Mouse (Mus musculus): ENCODE data around the gene Tacr1. TPM values are rescaled to one million over a fixed set of nuclear protein-coding genes. Genes with fewer than 3 reads are reported as not detected.
"Not testable (repeated sequence)": the region's sequence is repeated elsewhere in the genome, so short reads cannot be mapped to it uniquely, and the experiment has no call there.

Gene Tacr1
- total and polyA plus RNA-seq, 3 experiments = 0.11 TPM; not detected in 2

DNA sequence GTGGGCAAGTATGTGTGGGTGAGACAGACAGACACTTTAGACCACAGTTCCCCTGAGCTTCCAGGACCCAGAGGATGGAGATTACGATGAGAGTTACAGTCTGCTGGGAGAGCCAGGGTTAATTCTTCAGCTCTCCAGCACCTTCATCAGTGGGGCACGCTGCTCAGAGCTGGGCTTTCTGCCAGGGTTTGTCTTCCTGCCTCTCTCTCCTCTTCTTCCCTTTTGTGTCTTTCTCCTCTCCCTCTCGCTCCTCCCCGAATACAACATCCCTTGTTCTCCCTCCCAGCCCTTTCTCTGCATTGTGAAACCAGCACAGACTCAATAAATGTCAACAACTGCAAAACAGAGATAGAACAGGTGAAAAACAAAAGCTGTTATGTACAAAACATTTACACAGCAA, 18.1 kb downstream of the Tacr1 start:
- no peak for ATAC-seq (ENCODE audit: extremely low read depth, insufficient number of reproducible peaks, low FRiP score, poor library complexity, severe bottlenecking)
- TF ChIP-seq GATA2 (IDR thresholded peaks at IDR 0.05; ENCODE audit: borderline replicate concordance, low read depth, low read length) (no peak), TAL1 (conservative IDR thresholded peaks at IDR 0.05; ENCODE audit: low read depth, low read length) (no peak), CTCF (IDR thresholded peaks at IDR 0.05; ENCODE audit: low read depth, low read length) (no peak)
- Histone ChIP-seq H3K9me3 (replicated peaks) (peaks cover 5% of the 10 kb centered on the region; the same call in 1 of the 2 replicates), H3K27me3 (ENCODE audit: insufficient read depth, low read length) (no peaks in the 10 kb centered on the region), H3K4me1 (ENCODE audit: insufficient read depth, low read depth, low read length) (no peaks in the 10 kb centered on the region), H3K4me3 (ENCODE audit: low read depth, low read length) (no peak overlapping the region), H3K36me3 (replicated peaks) (no peaks in the 10 kb centered on the region)
- DNase-seq (ENCODE audit: low spot score) = no peak

DNA sequence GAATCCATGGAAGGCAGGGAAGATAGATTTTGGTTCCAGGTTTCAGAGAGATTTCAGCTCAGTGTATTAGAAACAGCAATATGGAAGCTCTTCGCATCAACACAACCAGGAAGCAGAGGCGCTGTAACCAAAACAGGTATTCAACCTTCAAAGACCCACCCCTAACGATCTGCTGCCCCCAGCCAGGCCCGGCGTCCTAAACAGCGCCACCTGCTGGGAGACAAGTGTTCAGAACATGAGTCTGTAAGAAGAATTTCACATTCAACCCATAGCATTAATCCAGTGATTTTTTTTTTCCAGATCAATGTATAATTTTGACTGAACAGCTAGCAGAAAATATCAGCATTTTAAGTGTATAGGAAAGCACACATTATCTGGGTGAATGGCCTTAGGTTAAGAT, 26.8 kb downstream of the Tacr1 start:
- TF ChIP-seq TAL1 (conservative IDR thresholded peaks at IDR 0.05; ENCODE audit: low read depth, low read length) (no peak), CTCF (IDR thresholded peaks at IDR 0.05; ENCODE audit: low read depth, low read length) (no peak), GATA1 (IDR thresholded peaks at IDR 0.05; ENCODE audit: borderline replicate concordance, low read length) (no peak), POLR2AphosphoS5 (IDR thresholded peaks at IDR 0.05; ENCODE audit: insufficient replicate concordance, low read depth, low read length) (no peak), GATA2 (IDR thresholded peaks at IDR 0.05; ENCODE audit: borderline replicate concordance, low read depth, low read length) (no peak)
- ATAC-seq (ENCODE audit: extremely low read depth, insufficient number of reproducible peaks, low FRiP score, poor library complexity, severe bottlenecking) (no peak), DNase-seq (ENCODE audit: low spot score) (no peak)

DNA sequence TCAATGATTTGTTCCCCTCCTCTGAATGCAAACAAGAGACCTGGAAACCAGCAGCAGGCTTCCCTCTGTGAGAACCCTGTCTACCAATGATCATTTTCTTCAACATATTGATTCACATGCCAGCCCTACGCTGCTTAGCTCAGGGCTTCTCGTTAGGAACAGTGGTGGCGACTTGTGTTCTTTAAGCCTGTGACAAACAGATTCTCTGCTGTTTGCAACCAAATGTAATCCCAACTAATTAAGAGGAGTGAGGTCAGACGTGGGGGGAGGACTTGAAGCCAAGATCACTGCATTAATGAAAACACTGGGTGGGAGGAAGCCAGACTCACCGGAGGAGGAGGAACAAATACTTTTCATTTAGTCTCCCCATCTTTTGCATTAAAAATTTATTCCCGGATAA, 27.6 kb downstream of the Tacr1 start:
- no peaks in the 10 kb centered on the region for H3K36me3 ChIP-seq (replicated peaks)
- TF ChIP-seq CTCF (IDR thresholded peaks at IDR 0.05; ENCODE audit: low read depth, low read length) = no peak
- no peak for TF ChIP-seq GATA2 (IDR thresholded peaks at IDR 0.05; ENCODE audit: borderline replicate concordance, low read depth, low read length)
- TF ChIP-seq POLR2AphosphoS5 (IDR thresholded peaks at IDR 0.05; ENCODE audit: insufficient replicate concordance, low read depth, low read length) = no peak
- TF ChIP-seq TAL1 (conservative IDR thresholded peaks at IDR 0.05; ENCODE audit: low read depth, low read length) = no peak
- no peak for TF ChIP-seq GATA1 (IDR thresholded peaks at IDR 0.05; ENCODE audit: borderline replicate concordance, low read length)
- H3K9me3 ChIP-seq (replicated peaks) = peaks cover 10% of the 10 kb centered on the region
- no peaks in the 10 kb centered on the region for H3K27me3 ChIP-seq (ENCODE audit: insufficient read depth, low read length)
- ATAC-seq (ENCODE audit: extremely low read depth, insufficient number of reproducible peaks, low FRiP score, poor library complexity, severe bottlenecking) (no peak), DNase-seq (ENCODE audit: low spot score) (no peak)
- H3K4me1 ChIP-seq (ENCODE audit: insufficient read depth, low read depth, low read length) = no peaks in the 10 kb centered on the region
- H3K4me3 ChIP-seq (ENCODE audit: low read depth, low read length) = no peak overlapping the region

More for the DNA sequence above, 26.8 kb downstream of the Tacr1 start:
- no peaks in the 10 kb centered on the region for H3K36me3 ChIP-seq (replicated peaks)
- H3K9me3 ChIP-seq (replicated peaks) = peaks cover 10% of the 10 kb centered on the region
- no peak overlapping the region for H3K4me3 ChIP-seq (ENCODE audit: low read depth, low read length)
- H3K4me1 ChIP-seq (ENCODE audit: insufficient read depth, low read depth, low read length) = no peaks in the 10 kb centered on the region
- H3K27me3 ChIP-seq (ENCODE audit: insufficient read depth, low read length) = no peaks in the 10 kb centered on the region

DNA sequence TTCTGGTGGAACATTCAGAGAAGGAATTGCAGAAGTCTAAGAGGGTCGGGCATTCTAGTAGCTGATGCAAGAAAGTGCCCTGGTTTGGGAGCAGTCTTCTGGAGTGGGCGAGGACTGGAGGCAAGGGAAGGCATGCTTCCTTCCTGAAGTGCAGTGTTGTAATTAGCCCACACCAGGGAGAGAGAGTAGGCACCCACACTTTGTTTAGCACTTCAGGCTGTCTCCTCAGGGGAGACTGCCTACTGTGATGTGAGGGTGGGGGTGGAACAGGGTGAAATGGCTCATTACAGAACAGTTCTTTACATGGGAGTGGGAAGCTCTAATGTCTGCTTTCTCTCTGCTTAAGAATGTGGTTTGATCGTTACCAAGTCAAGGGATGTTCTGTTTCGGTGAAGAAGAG, 35.0 kb downstream of the Tacr1 start:
- H3K36me3 ChIP-seq (replicated peaks) = no peaks in the 10 kb centered on the region
- H3K9me3 ChIP-seq (replicated peaks) = no peaks in the 10 kb centered on the region
- H3K27me3 ChIP-seq (ENCODE audit: insufficient read depth, low read length) = no peaks in the 10 kb centered on the region
- no peak overlapping the region for H3K4me3 ChIP-seq (ENCODE audit: low read depth, low read length)
- TF ChIP-seq TAL1 (conservative IDR thresholded peaks at IDR 0.05; ENCODE audit: low read depth, low read length) (no peak), GATA1 (IDR thresholded peaks at IDR 0.05; ENCODE audit: borderline replicate concordance, low read length) (no peak), CTCF (IDR thresholded peaks at IDR 0.05; ENCODE audit: low read depth, low read length) (no peak)
- DNase-seq (ENCODE audit: low spot score) (no peak), ATAC-seq (ENCODE audit: extremely low read depth, insufficient number of reproducible peaks, low FRiP score, poor library complexity, severe bottlenecking) (no peak)
- H3K4me1 ChIP-seq (ENCODE audit: insufficient read depth, low read depth, low read length) = no peaks in the 10 kb centered on the region

DNA sequence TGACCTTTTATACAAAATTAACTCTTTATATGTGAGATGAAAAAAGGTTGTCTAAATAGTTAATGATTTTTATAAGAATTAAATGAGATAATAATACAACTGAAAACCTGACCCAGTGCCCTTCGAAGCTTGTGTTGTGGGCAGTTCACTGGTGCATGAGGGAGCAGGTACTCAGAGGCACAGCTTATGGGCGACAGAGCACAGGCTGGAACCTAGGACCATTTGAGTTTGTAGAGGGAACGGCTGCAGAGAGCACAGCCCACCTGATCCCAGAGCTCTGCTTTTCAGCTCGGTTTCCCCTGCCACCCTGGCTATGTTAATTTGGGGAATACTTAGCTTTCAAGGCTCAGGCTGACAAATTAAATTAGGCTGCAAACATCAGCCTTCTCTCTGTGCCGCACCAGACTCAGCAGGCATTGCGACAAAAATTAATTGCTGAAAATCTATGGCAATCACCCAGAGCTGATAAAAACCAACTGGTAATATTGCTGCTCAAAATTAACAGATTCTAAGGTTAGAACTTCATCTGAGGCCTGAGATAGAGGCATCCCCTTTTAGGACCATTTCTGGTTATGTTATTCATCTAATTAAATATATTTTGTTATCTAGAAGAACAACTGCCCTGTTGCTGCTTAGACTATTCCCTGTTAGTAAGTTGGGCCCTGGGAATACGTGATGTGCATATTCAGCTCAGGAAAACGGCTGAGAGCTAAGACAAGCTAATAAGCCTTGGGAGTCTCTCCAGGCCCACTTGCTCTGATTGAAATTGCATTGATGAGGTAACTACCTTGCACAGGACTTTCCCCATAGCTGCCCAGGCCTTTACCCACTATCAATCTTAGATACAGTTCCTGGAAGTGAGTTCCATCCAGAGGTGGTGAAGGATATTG, 50.3 kb downstream of the Tacr1 start:
- H3K4me1 ChIP-seq (ENCODE audit: insufficient read depth, low read depth, low read length); H3K4me3 ChIP-seq (ENCODE audit: low read depth, low read length); H3K36me3 ChIP-seq (replicated peaks); H3K27me3 ChIP-seq (ENCODE audit: insufficient read depth, low read length); DNase-seq (ENCODE audit: low spot score); H3K9me3 ChIP-seq (replicated peaks); ATAC-seq (ENCODE audit: extremely low read depth, insufficient number of reproducible peaks, low FRiP score, poor library complexity, severe bottlenecking): not testable (repeated sequence)

DNA sequence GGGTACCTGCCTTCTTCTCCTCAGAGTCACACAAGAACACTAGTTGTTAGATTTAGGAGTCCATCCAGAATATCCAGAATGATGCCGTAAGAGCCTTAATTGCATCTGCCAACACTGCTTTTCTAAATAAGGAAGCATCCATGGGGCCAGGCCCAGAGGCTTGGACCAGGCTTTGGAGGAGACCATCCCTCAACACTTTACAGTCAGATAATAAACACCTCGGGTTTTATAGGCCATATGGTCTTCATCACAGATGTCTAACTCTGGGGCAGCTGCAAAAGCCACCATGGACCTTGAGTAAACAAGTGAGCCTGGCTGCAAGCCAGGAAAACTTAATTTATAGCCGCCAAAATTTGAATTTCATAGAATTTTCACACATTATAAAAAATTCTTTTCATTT, 53.1 kb downstream of the Tacr1 start:
- DNase-seq (ENCODE audit: low spot score) = no peak
- no peak for ATAC-seq (ENCODE audit: extremely low read depth, insufficient number of reproducible peaks, low FRiP score, poor library complexity, severe bottlenecking)

More for the DNA sequence above, 53.1 kb downstream of the Tacr1 start:
- no peak for TF ChIP-seq POLR2AphosphoS5 (IDR thresholded peaks at IDR 0.05; ENCODE audit: insufficient replicate concordance, low read depth, low read length)
- TF ChIP-seq GATA2 (IDR thresholded peaks at IDR 0.05; ENCODE audit: borderline replicate concordance, low read depth, low read length) = no peak
- no peak for TF ChIP-seq TAL1 (conservative IDR thresholded peaks at IDR 0.05; ENCODE audit: low read depth, low read length)
- TF ChIP-seq CTCF (IDR thresholded peaks at IDR 0.05; ENCODE audit: low read depth, low read length) = no peak
- TF ChIP-seq GATA1 (IDR thresholded peaks at IDR 0.05; ENCODE audit: borderline replicate concordance, low read length) = no peak
- Histone ChIP-seq H3K27me3 (ENCODE audit: insufficient read depth, low read length) (no peaks in the 10 kb centered on the region), H3K36me3 (replicated peaks) (no peaks in the 10 kb centered on the region), H3K4me1 (ENCODE audit: insufficient read depth, low read depth, low read length) (no peaks in the 10 kb centered on the region), H3K9me3 (replicated peaks) (0 out of 2 replicates have a peak, but pooled peaks cover 4% of the 10 kb centered on the region), H3K4me3 (ENCODE audit: low read depth, low read length) (no peak overlapping the region)
